Mouse (Mus musculus) forebrain, postnatal 0 days (tissue): ENCODE measurements around the gene Tbc1d10c. TPM values are rescaled to one million over a fixed set of nuclear protein-coding genes. Genes with fewer than 3 reads are reported as not detected.

Experiments used
- ATAC-seq: fragments of 200-750 bp; cut with Nextera tagmentation; 2 replicates; pipeline ENCODE4 v1.8.0; 2017; ENCODE audit warnings: mild to moderate bottlenecking, moderate library complexity
- DNase-seq: peaks from one replicate; pipeline ENCODE4 v3.0.0-alpha.2; 2015
- H3K27ac ChIP-seq: fragments of 300-500 bp; sonication (generic); 2 replicates; pipeline ENCODE4 v1.5.1; 2014; ENCODE audit warnings: low read depth, mild to moderate bottlenecking, antibody characterized with exemption, low read length, moderate library complexity, mixed read lengths
- H3K27me3 ChIP-seq: fragments of 300-500 bp; sonication (generic); 2 replicates; pipeline ENCODE4 v1.6.1; 2014; ENCODE audit warnings: mild to moderate bottlenecking, low read length, mixed read lengths; ENCODE audit not compliant: insufficient read depth
- H3K36me3 ChIP-seq: fragments of 300-500 bp; sonication (generic); 2 replicates; pipeline ENCODE4 v1.6.1; 2014; ENCODE audit warnings: mild to moderate bottlenecking, moderate library complexity; ENCODE audit not compliant: insufficient read depth
- H3K4me1 ChIP-seq: fragments of 300-500 bp; sonication (generic); 2 replicates; pipeline ENCODE4 v1.6.1; 2014; ENCODE audit warnings: antibody characterized with exemption; ENCODE audit not compliant: insufficient read depth
- H3K4me2 ChIP-seq: fragments of 300-500 bp; sonication (generic); 2 replicates; pipeline ENCODE4 v1.6.1; 2014; ENCODE audit warnings: low read depth, mild to moderate bottlenecking, moderate library complexity
- H3K4me3 ChIP-seq: fragments of 300-500 bp; sonication (generic); 2 replicates; pipeline ENCODE4 v1.5.1; 2014; ENCODE audit warnings: low read depth, low read length, mixed read lengths
- H3K9ac ChIP-seq: fragments of 300-500 bp; sonication (generic); 2 replicates; pipeline ENCODE4 v1.6.1; 2014; ENCODE audit warnings: mild to moderate bottlenecking
- H3K9me3 ChIP-seq: fragments of 300-500 bp; sonication (generic); 2 replicates; pipeline ENCODE4 v1.6.1; 2016; ENCODE audit warnings: low read length
- CTCF ChIP-seq: sonication (generic); IDR thresholded peaks from 2 replicates; pipeline ENCODE4 v1.5.1; 2016; ENCODE audit warnings: antibody characterized with exemption, control low read depth, low read depth
- WGBS: fragments of 180-500 bp; shearing (Covaris S2); extraction: QIAGEN DNeasy Blood & Tissue Kit; methylation state at CpG from one replicate; pipeline ENCODE4 v1.1.7; 2014; 5-methylcytosine and 5-hydroxymethylcytosine counted together
- polyA plus RNA-seq: library from polyadenylated mRNA; unstranded; fragments of >200 nt; fragmentation: Nextera tagmentation; extraction: Ambion mirVana; gene quantifications from 2 replicates; pipeline ENCODE4 v1.2.1, GENCODE M21; 2015
- total RNA-seq: library from RNA; depleted of rRNA; stranded (reverse); fragments of >200 nt; gene quantifications from 2 replicates; pipeline ENCODE4 v1.2.3, GENCODE M21; 2014

The Tbc1d10c gene
- total and polyA plus RNA-seq, 2 experiments from 2014 or later = 1.5 to 2.9 TPM

- no peaks in the 10 kb centered on the region for H3K27me3 ChIP-seq
- H3K9ac ChIP-seq = no peak within 1 kb of the TSS
- H3K4me2 ChIP-seq = no peak within 1 kb of the TSS
- 76% methylated on average over 11 of the region's 11 CpGs for WGBS
- no peaks in the 10 kb centered on the region for H3K9me3 ChIP-seq
- H3K36me3 ChIP-seq = peaks cover 42% of the 10 kb centered on the region
- H3K4me3 ChIP-seq = no peak within 1 kb of the TSS
- no peak for TF ChIP-seq CTCF
- H3K27ac ChIP-seq = no peak within 1 kb of the TSS
- H3K4me1 ChIP-seq = 0 out of 2 replicates have a peak, but pooled peaks cover 8% of the 10 kb centered on the region
- no peak for DNase-seq
- ATAC-seq = no peak
These were observed 37.8 kb downstream of the Tbc1d10c start, which contains the start of gene Ptprcap for GRCm38 (mm10) chr19:4153232-4153654. Gene Ptprcap, plus strand, starts transcription at chr19:4153604.

GRCm38 (mm10) chr19:4152445-4153231, 38.4 kb downstream of the Tbc1d10c start:
- H3K27me3 ChIP-seq = no peaks in the 10 kb centered on the region
- peaks cover 8% of the 10 kb centered on the region; the same call in 1 of the 2 replicates for H3K4me1 ChIP-seq
- no peak overlapping the region for H3K9ac ChIP-seq
- H3K4me2 ChIP-seq = no peak overlapping the region
- no peak overlapping the region for H3K4me3 ChIP-seq
- WGBS = 93% methylated on average over 8 of the region's 8 CpGs
- H3K36me3 ChIP-seq = peaks cover 36% of the 10 kb centered on the region
- H3K27ac ChIP-seq = no peak overlapping the region
- ATAC-seq (no peak), DNase-seq (no peak)
- no peak for TF ChIP-seq CTCF
- no peaks in the 10 kb centered on the region for H3K9me3 ChIP-seq

- peaks cover 30% of the 10 kb centered on the region for H3K36me3 ChIP-seq
- H3K27me3 ChIP-seq = no peaks in the 10 kb centered on the region
- H3K4me1 ChIP-seq = peaks cover 8% of the 10 kb centered on the region; the same call in 1 of the 2 replicates
- H3K27ac ChIP-seq = no peak overlapping the region
- WGBS = 87% methylated on average over 5 of the region's 5 CpGs
- no peak overlapping the region for H3K9ac ChIP-seq
- H3K9me3 ChIP-seq = no peaks in the 10 kb centered on the region
- ATAC-seq (no peak), DNase-seq (no peak)
- no peak for TF ChIP-seq CTCF
- H3K4me2 ChIP-seq = no peak overlapping the region
- no peak overlapping the region for H3K4me3 ChIP-seq
These were observed 39.2 kb downstream of the Tbc1d10c start for GRCm38 (mm10) chr19:4151898-4152297.

- no peak for DNase-seq
- 78% methylated on average over 5 of the region's 5 CpGs for WGBS
These were observed 39.6 kb downstream of the Tbc1d10c start for GRCm38 (mm10) chr19:4151488-4151860.

GRCm38 (mm10) chr19:4150567-4151487, 40.3 kb downstream of the Tbc1d10c start:
- TF ChIP-seq CTCF = no peak
- ATAC-seq (no peak), DNase-seq (no peak)
- Histone ChIP-seq H3K9ac (no peak overlapping the region), H3K27ac (no peak overlapping the region), H3K4me3 (no peak overlapping the region), H3K4me1 (peaks cover 8% of the 10 kb centered on the region; the same call in 1 of the 2 replicates), H3K27me3 (no peaks in the 10 kb centered on the region), H3K9me3 (no peaks in the 10 kb centered on the region), H3K36me3 (peaks cover 19% of the 10 kb centered on the region), H3K4me2 (no peak overlapping the region)
- 91% methylated on average over 22 of the region's 22 CpGs for WGBS

More at GRCm38 (mm10) chr19:4151488-4151860, 39.6 kb downstream of the Tbc1d10c start:
- H3K4me1 ChIP-seq = peaks cover 8% of the 10 kb centered on the region; the same call in 1 of the 2 replicates
- H3K36me3 ChIP-seq = peaks cover 26% of the 10 kb centered on the region
- ATAC-seq = no peak
- no peak for TF ChIP-seq CTCF
- no peak overlapping the region for H3K4me3 ChIP-seq
- no peaks in the 10 kb centered on the region for H3K27me3 ChIP-seq
- no peaks in the 10 kb centered on the region for H3K9me3 ChIP-seq
- no peak overlapping the region for H3K4me2 ChIP-seq
- no peak overlapping the region for H3K27ac ChIP-seq
- H3K9ac ChIP-seq = no peak overlapping the region

- 95% methylated on average over 17 of the region's 17 CpGs for WGBS
- Histone ChIP-seq H3K27me3 (no peaks in the 10 kb centered on the region), H3K9ac (no peak overlapping the region), H3K9me3 (no peaks in the 10 kb centered on the region), H3K4me2 (no peak overlapping the region), H3K27ac (no peak overlapping the region), H3K4me1 (peaks cover 8% of the 10 kb centered on the region; the same call in 1 of the 2 replicates), H3K4me3 (no peak overlapping the region), H3K36me3 (peaks cover 16% of the 10 kb centered on the region; the same call in 1 of the 2 replicates)
- no peak for DNase-seq
- ATAC-seq = no peak
- no peak for TF ChIP-seq CTCF
These were observed 41.2 kb downstream of the Tbc1d10c start for GRCm38 (mm10) chr19:4149764-4150461.
